8 mouse cellular contexts compared by ENCODE assay signal in genomic region chr7:133114847-133115470, GRCm38 (mm10). TPM values are rescaled to one million over a fixed set of nuclear protein-coding genes. Genes with fewer than 3 reads are reported as not detected.
DNase-seq lines count a peak whose midpoint lies in the region; ATAC-seq and TF ChIP-seq lines count a peak whose summit lies in the region.

No protein-coding gene starts in this region.

- H3K4me3 ChIP-seq in heart, embryonic 11.5 days (ENCODE audit: low read depth, low read length): peak overlapping the region; percentile 32
- peak overlapping the region; percentile 19 for H3K4me3 ChIP-seq in kidney, embryonic 15.5 days (replicated peaks)
- H3K4me3 ChIP-seq in layer of hippocampus, adult 2 months: no peak overlapping the region

- H3K27ac ChIP-seq in heart, embryonic 11.5 days (ENCODE audit: low read depth, low read length): peak overlapping the region; percentile 30
- peak overlapping the region; percentile 89 for H3K27ac ChIP-seq in kidney, embryonic 15.5 days
- no peak overlapping the region for H3K27ac ChIP-seq in layer of hippocampus, adult 2 months

- peak overlapping the region; percentile 69 for H3K4me2 ChIP-seq in heart, embryonic 11.5 days
- H3K4me2 ChIP-seq in kidney, embryonic 15.5 days: peak overlapping the region; percentile 60

- no peak for TF ChIP-seq CTCF in layer of hippocampus, adult 2 months (conservative IDR thresholded peaks at IDR 0.05)

- WGBS in heart, embryonic 11.5 days (ENCODE audit: insufficient replicate concordance): 11% methylated on average over 20 of the region's 20 CpGs
- 9% methylated on average over 20 of the region's 20 CpGs for WGBS in kidney, embryonic 15.5 days

- H3K9me3 ChIP-seq in heart, embryonic 11.5 days (replicated peaks; ENCODE audit: control insufficient read depth, low read length): no peaks in the 10 kb centered on the region
- H3K9me3 ChIP-seq in kidney, embryonic 15.5 days (replicated peaks): no peaks in the 10 kb centered on the region

- H3K9ac ChIP-seq in heart, embryonic 11.5 days (ENCODE audit: low read depth, low read length): peak overlapping the region; percentile 61
- H3K9ac ChIP-seq in kidney, embryonic 15.5 days: 0 out of 2 replicates have a peak overlapping the region, but pooled peaks have one; percentile 9

- peak; percentile 76 for ATAC-seq in heart, embryonic 11.5 days (replicated peaks; ENCODE audit: insufficient number of reproducible peaks, low FRiP score, low TSS enrichment)
- ATAC-seq in kidney, embryonic 15.5 days (replicated peaks; ENCODE audit: low FRiP score): peak; percentile 47

- DNase-seq in adrenal gland, postnatal 14 days: peak; percentile 57
- no peak for DNase-seq in adrenal gland, postnatal 25 days
- peak; percentile 91 for DNase-seq in WW6 (ENCODE audit: low read depth, low spot score)
- DNase-seq in lung, postnatal 4 days: peak; percentile 53 to 65
- DNase-seq in yolk sac, embryonic 10.5 days (ENCODE audit: low spot score): peak; percentile 66
- no peak for DNase-seq in layer of hippocampus, adult 2 months (ENCODE audit: low spot score in 2 of 2)

- peaks cover 69% of the 10 kb centered on the region for H3K4me1 ChIP-seq in heart, embryonic 11.5 days (ENCODE audit: control insufficient read depth, insufficient read depth, low read length)
- H3K4me1 ChIP-seq in kidney, embryonic 15.5 days: peaks cover 98% of the 10 kb centered on the region

- no peaks in the 10 kb centered on the region for H3K27me3 ChIP-seq in heart, embryonic 11.5 days (ENCODE audit: control insufficient read depth, insufficient read depth, low read length)
- no peaks in the 10 kb centered on the region for H3K27me3 ChIP-seq in kidney, embryonic 15.5 days

- H3K36me3 ChIP-seq in heart, embryonic 11.5 days (ENCODE audit: control insufficient read depth, insufficient read depth, low read length): no peaks in the 10 kb centered on the region
- no peaks in the 10 kb centered on the region for H3K36me3 ChIP-seq in kidney, embryonic 15.5 days

RNA-seq across cellular contexts. Expression of gene Fgfr2, which starts 8.2 kb away (rescaled TPM):
- 192 and 227 TPM in 2 replicates for total RNA-seq in adrenal gland, postnatal 14 days (2021)
- total RNA-seq in adrenal gland, postnatal 25 days (2021): 181 and 186 TPM in 2 replicates
- polyA plus RNA-seq in heart, embryonic 11.5 days (2014; fragmentation: Nextera tagmentation; extraction: Ambion mirVana): 24.9 and 27.0 TPM in 2 replicates
- 99.9 and 104 TPM in 2 replicates for polyA plus RNA-seq in kidney, embryonic 15.5 days (2015; fragmentation: Nextera tagmentation; extraction: Ambion mirVana)
- total RNA-seq in layer of hippocampus, adult 2 months (2021): 10 to 100 TPM; 47.6 to 49.5 TPM

RNA-seq across cellular contexts. Expression of gene Ctbp2, which starts 9.2 kb away (rescaled TPM):
- total RNA-seq in adrenal gland, postnatal 14 days (2021): 63.2 and 70.6 TPM in 2 replicates
- total RNA-seq in adrenal gland, postnatal 25 days (2021): 69.9 and 80.6 TPM in 2 replicates
- polyA plus RNA-seq in heart, embryonic 11.5 days (2014; fragmentation: Nextera tagmentation; extraction: Ambion mirVana): 59.6 and 62.7 TPM in 2 replicates
- 114 and 117 TPM in 2 replicates for polyA plus RNA-seq in kidney, embryonic 15.5 days (2015; fragmentation: Nextera tagmentation; extraction: Ambion mirVana)
- 10 to 100 TPM; 44.1 to 47.4 TPM for total RNA-seq in layer of hippocampus, adult 2 months (2021)

Comparison
In these comparisons a context has a peak if more than half of its experiments do, and no peak if none do; other contexts are left out.
1. DNase-seq: peak in adrenal gland, postnatal 14 days (single experiment), WW6 (single experiment), lung, postnatal 4 days (2 of 2) and yolk sac, embryonic 10.5 days (single experiment); none in adrenal gland, postnatal 25 days (single experiment) and layer of hippocampus, adult 2 months (0 of 2).